Mouse (Mus musculus): ENCODE results near the gene Gak. TPM values are rescaled to one million over a fixed set of nuclear protein-coding genes. Genes with fewer than 3 reads are reported as not detected.
A peak's percentile ranks its signal among the peaks of the same experiment; 100 is the strongest.

Gene Gak
- 25.9 and 26.8 TPM in 2 replicates for polyA plus RNA-seq (2014; fragmentation: Nextera tagmentation; extraction: Ambion mirVana)

- WGBS: under 1% methylated on average over 58 of the region's 58 CpGs
- peak within 1 kb of the TSS; percentile 68 to 89 for H3K27ac ChIP-seq (replicated peaks in 1 of 2; ENCODE audit: control insufficient read depth in 1 of 2, insufficient read depth in 1 of 2, low read depth in 2 of 2, low read length in 2 of 2)
- H3K4me2 ChIP-seq (ENCODE audit: low read length): peak within 1 kb of the TSS; percentile 95
- peak within 1 kb of the TSS; percentile 72 to 93 for H3K4me3 ChIP-seq (ENCODE audit: control insufficient read depth in 1 of 2, insufficient read depth in 1 of 2, low read depth in 1 of 2, low read length in 2 of 2)
- no peaks in the 10 kb centered on the region for H3K27me3 ChIP-seq (ENCODE audit: control insufficient read depth, insufficient read depth, low read length)
- peak; percentile 94 for ATAC-seq (ENCODE audit: insufficient number of reproducible peaks, insufficient read depth, low FRiP score, low read depth)
- no peaks in the 10 kb centered on the region for H3K9me3 ChIP-seq (ENCODE audit: control insufficient read depth, low read length)
- peak within 1 kb of the TSS; percentile 96 for H3K9ac ChIP-seq (ENCODE audit: low read length)
- H3K36me3 ChIP-seq (ENCODE audit: control insufficient read depth, insufficient read depth, low read length): 0 out of 2 replicates have a peak, but pooled peaks cover 2% of the 10 kb centered on the region
- H3K4me1 ChIP-seq (ENCODE audit: control insufficient read depth in 2 of 2, insufficient read depth in 2 of 2, low read length in 2 of 2): peaks cover 4 to 17% of the 10 kb centered on the region in 2 experiments; a peak in 3 of 4 replicates
Measured at GRCm38 (mm10) chr5:108629634-108630483, at the start of gene Gak, which contains the start of gene Tmem175. Gak (minus strand) TSS chr5:108629755. Tmem175 (plus strand) TSS chr5:108629770.

- H3K4me2 ChIP-seq (ENCODE audit: low read length): no peak overlapping the region
- H3K36me3 ChIP-seq (ENCODE audit: control insufficient read depth, insufficient read depth, low read length): no peaks in the 10 kb centered on the region; the same call in 1 of the 2 replicates
- no peak overlapping the region for H3K9ac ChIP-seq (ENCODE audit: low read length)
- H3K9me3 ChIP-seq (ENCODE audit: control insufficient read depth, low read length): no peaks in the 10 kb centered on the region
- H3K27ac ChIP-seq (replicated peaks in 1 of 2; ENCODE audit: control insufficient read depth in 1 of 2, insufficient read depth in 1 of 2, low read depth in 2 of 2, low read length in 2 of 2): no peak overlapping the region
- H3K27me3 ChIP-seq (ENCODE audit: control insufficient read depth, insufficient read depth, low read length): no peaks in the 10 kb centered on the region
- no peak overlapping the region for H3K4me3 ChIP-seq (ENCODE audit: control insufficient read depth in 1 of 2, insufficient read depth in 1 of 2, low read depth in 1 of 2, low read length in 2 of 2)
- 87% methylated on average over 6 of the region's 6 CpGs for WGBS
- H3K4me1 ChIP-seq (ENCODE audit: control insufficient read depth in 2 of 2, insufficient read depth in 2 of 2, low read length in 2 of 2): peaks cover 7 to 17% of the 10 kb centered on the region in 2 experiments; a peak in 3 of 4 replicates
- no peak for ATAC-seq (ENCODE audit: insufficient number of reproducible peaks, insufficient read depth, low FRiP score, low read depth)
Measured at GRCm38 (mm10) chr5:108678296-108678854, 48.8 kb upstream of the Gak start.

- peak overlapping the region; percentile 20 to 62 for H3K27ac ChIP-seq (replicated peaks in 1 of 2; ENCODE audit: control insufficient read depth in 1 of 2, insufficient read depth in 1 of 2, low read depth in 2 of 2, low read length in 2 of 2)
- ATAC-seq (ENCODE audit: insufficient number of reproducible peaks, insufficient read depth, low FRiP score, low read depth): peak; percentile 56
- H3K4me1 ChIP-seq (ENCODE audit: control insufficient read depth in 2 of 2, insufficient read depth in 2 of 2, low read length in 2 of 2): peaks cover 7 to 17% of the 10 kb centered on the region in 2 experiments; a peak in 3 of 4 replicates
- WGBS: 2% methylated on average over 25 of the region's 25 CpGs
- H3K4me3 ChIP-seq (ENCODE audit: control insufficient read depth in 1 of 2, insufficient read depth in 1 of 2, low read depth in 1 of 2, low read length in 2 of 2): peak overlapping the region; percentile 41 to 46
- peak overlapping the region; percentile 79 for H3K4me2 ChIP-seq (ENCODE audit: low read length)
- peaks cover under 1% of the 10 kb centered on the region for H3K36me3 ChIP-seq (ENCODE audit: control insufficient read depth, insufficient read depth, low read length)
- H3K9me3 ChIP-seq (ENCODE audit: control insufficient read depth, low read length): no peaks in the 10 kb centered on the region
- H3K27me3 ChIP-seq (ENCODE audit: control insufficient read depth, insufficient read depth, low read length): no peaks in the 10 kb centered on the region
- H3K9ac ChIP-seq (ENCODE audit: low read length): peak overlapping the region; percentile 66
Measured at GRCm38 (mm10) chr5:108677605-108678295, 48.2 kb upstream of the Gak start.

GRCm38 (mm10) chr5:108676772-108677498 is 47.4 kb upstream of the Gak start:
- Histone ChIP-seq H3K27ac (replicated peaks in 1 of 2; ENCODE audit: control insufficient read depth in 1 of 2, insufficient read depth in 1 of 2, low read depth in 2 of 2, low read length in 2 of 2) (peak overlapping the region; percentile 20 to 62; a peak in 3 of 4 replicates), H3K4me3 (ENCODE audit: control insufficient read depth in 1 of 2, insufficient read depth in 1 of 2, low read depth in 1 of 2, low read length in 2 of 2) (peak overlapping the region; percentile 41 to 46), H3K36me3 (ENCODE audit: control insufficient read depth, insufficient read depth, low read length) (peaks cover 9% of the 10 kb centered on the region), H3K9me3 (ENCODE audit: control insufficient read depth, low read length) (no peaks in the 10 kb centered on the region), H3K9ac (ENCODE audit: low read length) (peak overlapping the region; percentile 66), H3K27me3 (ENCODE audit: control insufficient read depth, insufficient read depth, low read length) (no peaks in the 10 kb centered on the region), H3K4me2 (ENCODE audit: low read length) (peak overlapping the region; percentile 79), H3K4me1 (ENCODE audit: control insufficient read depth in 2 of 2, insufficient read depth in 2 of 2, low read length in 2 of 2) (peaks cover 7 to 17% of the 10 kb centered on the region in 2 experiments; a peak in 3 of 4 replicates)
- WGBS: 17% methylated on average over 5 of the region's 5 CpGs
- peak; percentile 60; the same call in 1 of the 2 replicates for ATAC-seq (ENCODE audit: insufficient number of reproducible peaks, insufficient read depth, low FRiP score, low read depth)

GRCm38 (mm10) chr5:108675251-108675816 is 45.8 kb upstream of the Gak start, which contains the start of gene Slc26a1:
Slc26a1 (minus strand) TSS chr5:108675569.
- Histone ChIP-seq H3K4me1 (ENCODE audit: control insufficient read depth in 2 of 2, insufficient read depth in 2 of 2, low read length in 2 of 2) (peaks cover 7 to 20% of the 10 kb centered on the region in 2 experiments; a peak in 3 of 4 replicates), H3K9me3 (ENCODE audit: control insufficient read depth, low read length) (no peaks in the 10 kb centered on the region), H3K27ac (replicated peaks in 1 of 2; ENCODE audit: control insufficient read depth in 1 of 2, insufficient read depth in 1 of 2, low read depth in 2 of 2, low read length in 2 of 2) (no peak within 1 kb of the TSS), H3K27me3 (ENCODE audit: control insufficient read depth, insufficient read depth, low read length) (no peaks in the 10 kb centered on the region), H3K4me3 (ENCODE audit: control insufficient read depth in 1 of 2, insufficient read depth in 1 of 2, low read depth in 1 of 2, low read length in 2 of 2) (no peak within 1 kb of the TSS), H3K36me3 (ENCODE audit: control insufficient read depth, insufficient read depth, low read length) (peaks cover 17% of the 10 kb centered on the region), H3K4me2 (ENCODE audit: low read length) (no peak within 1 kb of the TSS), H3K9ac (ENCODE audit: low read length) (no peak within 1 kb of the TSS)
- ATAC-seq (ENCODE audit: insufficient number of reproducible peaks, insufficient read depth, low FRiP score, low read depth): no peak
- 83% methylated on average over 9 of the region's 9 CpGs for WGBS

GRCm38 (mm10) chr5:108674624-108675023 is 45.1 kb upstream of the Gak start:
- H3K9me3 ChIP-seq (ENCODE audit: control insufficient read depth, low read length): no peaks in the 10 kb centered on the region
- no peak overlapping the region for H3K4me2 ChIP-seq (ENCODE audit: low read length)
- no peak overlapping the region for H3K4me3 ChIP-seq (ENCODE audit: control insufficient read depth in 1 of 2, insufficient read depth in 1 of 2, low read depth in 1 of 2, low read length in 2 of 2)
- no peak for ATAC-seq (ENCODE audit: insufficient number of reproducible peaks, insufficient read depth, low FRiP score, low read depth)
- 76% methylated on average over 2 of the region's 2 CpGs for WGBS
- H3K27me3 ChIP-seq (ENCODE audit: control insufficient read depth, insufficient read depth, low read length): no peaks in the 10 kb centered on the region
- no peak overlapping the region for H3K27ac ChIP-seq (replicated peaks in 1 of 2; ENCODE audit: control insufficient read depth in 1 of 2, insufficient read depth in 1 of 2, low read depth in 2 of 2, low read length in 2 of 2)
- H3K4me1 ChIP-seq (ENCODE audit: control insufficient read depth in 2 of 2, insufficient read depth in 2 of 2, low read length in 2 of 2): peaks cover 9 to 27% of the 10 kb centered on the region in 2 experiments; a peak in 3 of 4 replicates
- H3K36me3 ChIP-seq (ENCODE audit: control insufficient read depth, insufficient read depth, low read length): peaks cover 17% of the 10 kb centered on the region
- no peak overlapping the region for H3K9ac ChIP-seq (ENCODE audit: low read length)
